In genomic region chr10:5823291-5823739, GRCm38 (mm10) we compare ENCODE assay signal across 8 mouse cellular contexts. TPM values are rescaled to one million over a fixed set of nuclear protein-coding genes. Genes with fewer than 3 reads are reported as not detected.
A peak's percentile ranks its signal among the peaks of the same experiment; 100 is the strongest.
DNase-seq lines count a peak whose midpoint lies in the region; ATAC-seq lines count a peak whose summit lies in the region.

No protein-coding gene starts in this region.

- H3K4me2 ChIP-seq in lung, embryonic 16.5 days (ENCODE audit: low read depth, low read length), result peak overlapping the region; percentile 55
- H3K4me2 ChIP-seq in forebrain, embryonic 16.5 days (ENCODE audit: low read length), result peak overlapping the region; percentile 50
- H3K4me2 ChIP-seq in limb, embryonic 15.5 days, result peak overlapping the region; percentile 80
- peak overlapping the region; percentile 54 for H3K4me2 ChIP-seq in stomach, embryonic 15.5 days

- H3K36me3 ChIP-seq in lung, embryonic 16.5 days (ENCODE audit: control insufficient read depth, insufficient read depth, low read length), result peaks cover 13% of the 10 kb centered on the region
- peaks cover 8% of the 10 kb centered on the region for H3K36me3 ChIP-seq in forebrain, embryonic 16.5 days (ENCODE audit: control insufficient read depth, insufficient read depth)
- peaks cover 19% of the 10 kb centered on the region for H3K36me3 ChIP-seq in limb, embryonic 15.5 days
- peaks cover 14% of the 10 kb centered on the region for H3K36me3 ChIP-seq in stomach, embryonic 15.5 days

- DNase-seq in adrenal gland, adult 8-10 months, result peak; percentile 33
- no peak for DNase-seq in adrenal gland, postnatal 14 days
- no peak for DNase-seq in lung, postnatal 25 days (ENCODE audit: low spot score)
- DNase-seq in left cerebral cortex, postnatal 14 days (ENCODE audit: low spot score in 2 of 2), result no peak

- peaks cover 11% of the 10 kb centered on the region for H3K4me1 ChIP-seq in lung, embryonic 16.5 days (replicated peaks; ENCODE audit: control insufficient read depth, insufficient read depth, low read length)
- peaks cover 14% of the 10 kb centered on the region for H3K4me1 ChIP-seq in forebrain, embryonic 16.5 days (replicated peaks; ENCODE audit: control insufficient read depth, insufficient read depth, low read length)
- H3K4me1 ChIP-seq in limb, embryonic 15.5 days, result peaks cover 7% of the 10 kb centered on the region; the same call in 1 of the 2 replicates
- H3K4me1 ChIP-seq in stomach, embryonic 15.5 days, result peaks cover 10% of the 10 kb centered on the region

- ATAC-seq in lung, embryonic 16.5 days (ENCODE audit: low read depth), result no peak
- ATAC-seq in forebrain, embryonic 16.5 days, result peak; percentile 9
- peak; percentile 0; the same call in 1 of the 2 replicates for ATAC-seq in limb, embryonic 15.5 days (ENCODE audit: insufficient number of reproducible peaks, low FRiP score, low TSS enrichment, low read depth)
- no peak for ATAC-seq in stomach, embryonic 15.5 days (ENCODE audit: insufficient read depth, low FRiP score, low read depth)

- WGBS in lung, embryonic 16.5 days, result 0% methylated on average over 37 of the region's 37 CpGs
- under 1% methylated on average over 37 of the region's 37 CpGs for WGBS in forebrain, embryonic 16.5 days
- under 1% methylated on average over 37 of the region's 37 CpGs for WGBS in limb, embryonic 15.5 days
- WGBS in stomach, embryonic 15.5 days, result under 1% methylated on average over 37 of the region's 37 CpGs

- peak overlapping the region; percentile 84 for H3K9ac ChIP-seq in lung, embryonic 16.5 days (ENCODE audit: low read length)
- peak overlapping the region; percentile 91 for H3K9ac ChIP-seq in forebrain, embryonic 16.5 days (replicated peaks; ENCODE audit: low read depth, low read length)
- peak overlapping the region; percentile 93 for H3K9ac ChIP-seq in limb, embryonic 15.5 days
- H3K9ac ChIP-seq in stomach, embryonic 15.5 days, result peak overlapping the region; percentile 92

- no peaks in the 10 kb centered on the region for H3K9me3 ChIP-seq in lung, embryonic 16.5 days (ENCODE audit: control insufficient read depth, low read length)
- no peaks in the 10 kb centered on the region for H3K9me3 ChIP-seq in forebrain, embryonic 16.5 days (ENCODE audit: control insufficient read depth, low read length)
- no peaks in the 10 kb centered on the region for H3K9me3 ChIP-seq in limb, embryonic 15.5 days
- no peaks in the 10 kb centered on the region for H3K9me3 ChIP-seq in stomach, embryonic 15.5 days

- peak overlapping the region; percentile 95 for H3K27ac ChIP-seq in lung, embryonic 16.5 days (ENCODE audit: low read length)
- H3K27ac ChIP-seq in forebrain, embryonic 16.5 days (ENCODE audit: low read length), result peak overlapping the region; percentile 80
- H3K27ac ChIP-seq in limb, embryonic 15.5 days, result peak overlapping the region; percentile 95
- H3K27ac ChIP-seq in stomach, embryonic 15.5 days, result peak overlapping the region; percentile 94

- intact Hi-C loops in left cerebral cortex, postnatal 14 days (cut with DNase I), result loop anchor here (2.0 kb wide), 1 partner anchor 17 kb away; no protein-coding TSS in a partner anchor

- no peaks in the 10 kb centered on the region for H3K27me3 ChIP-seq in lung, embryonic 16.5 days (ENCODE audit: control insufficient read depth, insufficient read depth, low read depth, low read length)
- no peaks in the 10 kb centered on the region for H3K27me3 ChIP-seq in forebrain, embryonic 16.5 days (replicated peaks; ENCODE audit: control insufficient read depth, insufficient read depth, low read length)
- H3K27me3 ChIP-seq in limb, embryonic 15.5 days, result no peaks in the 10 kb centered on the region
- no peaks in the 10 kb centered on the region for H3K27me3 ChIP-seq in stomach, embryonic 15.5 days (replicated peaks)

- H3K4me3 ChIP-seq in lung, embryonic 16.5 days (ENCODE audit: low read length), result peak overlapping the region; percentile 70
- H3K4me3 ChIP-seq in forebrain, embryonic 16.5 days (replicated peaks; ENCODE audit: low read length), result peak overlapping the region; percentile 87
- H3K4me3 ChIP-seq in limb, embryonic 15.5 days, result peak overlapping the region; percentile 94
- H3K4me3 ChIP-seq in stomach, embryonic 15.5 days (replicated peaks), result peak overlapping the region; percentile 96

RNA-seq across cellular contexts. Expression of gene Mtrf1l, which starts 0.4 kb away (rescaled TPM):
- total RNA-seq in adrenal gland, adult 8-10 months (2022), result 10 to 100 TPM; 11.6 to 16.0 (median 12.8) TPM
- 11.9 and 13.5 TPM in 2 replicates for total RNA-seq in adrenal gland, postnatal 14 days (2021)
- 14.1 and 15.7 TPM in 2 replicates for polyA plus RNA-seq in lung, embryonic 16.5 days (2015; fragmentation: Nextera tagmentation; extraction: Ambion mirVana)
- polyA plus RNA-seq in forebrain, embryonic 16.5 days (2015; fragmentation: Nextera tagmentation; extraction: Ambion mirVana), result 10.1 and 12.0 TPM in 2 replicates
- 13.9 and 15.1 TPM in 2 replicates for polyA plus RNA-seq in limb, embryonic 15.5 days (2015; fragmentation: Nextera tagmentation; extraction: Ambion mirVana)
- polyA plus RNA-seq in stomach, embryonic 15.5 days (2015; fragmentation: Nextera tagmentation; extraction: Ambion mirVana), result 16.3 and 17.8 TPM in 2 replicates
- 10 to 100 TPM; 10.2 to 12.4 TPM for total RNA-seq in left cerebral cortex, postnatal 14 days (2021)

RNA-seq across cellular contexts. Expression of gene Fbxo5, which starts 17.9 kb away (rescaled TPM):
- 1 to 10 TPM; 1.9 to 3.8 (median 2.4) TPM for total RNA-seq in adrenal gland, adult 8-10 months (2022)
- 6.3 and 8.6 TPM in 2 replicates for total RNA-seq in adrenal gland, postnatal 14 days (2021)
- 75.8 and 85.1 TPM in 2 replicates for polyA plus RNA-seq in lung, embryonic 16.5 days (2015; fragmentation: Nextera tagmentation; extraction: Ambion mirVana)
- polyA plus RNA-seq in forebrain, embryonic 16.5 days (2015; fragmentation: Nextera tagmentation; extraction: Ambion mirVana), result 32.7 and 34.5 TPM in 2 replicates
- polyA plus RNA-seq in limb, embryonic 15.5 days (2015; fragmentation: Nextera tagmentation; extraction: Ambion mirVana), result 51.6 and 55.6 TPM in 2 replicates
- 66.2 and 67.6 TPM in 2 replicates for polyA plus RNA-seq in stomach, embryonic 15.5 days (2015; fragmentation: Nextera tagmentation; extraction: Ambion mirVana)
- 1 to 10 TPM; 1.0 to 1.5 TPM for total RNA-seq in left cerebral cortex, postnatal 14 days (2021)

Comparison
In these comparisons a context has a peak if more than half of its experiments do, and no peak if none do; other contexts are left out.
1. ATAC-seq: peak in forebrain, embryonic 16.5 days (single experiment) and limb, embryonic 15.5 days (single experiment); none in lung, embryonic 16.5 days (single experiment) and stomach, embryonic 15.5 days (single experiment).
2. Peak in every context shown above with its lines, with median percentiles within 50 percentile points of each other: H3K27ac ChIP-seq, H3K4me2 ChIP-seq, H3K4me3 ChIP-seq and H3K9ac ChIP-seq.